Mouse (Mus musculus) thymus, adult 2 months (tissue): Measurements from ENCODE around the gene Coq10a.
A peak's percentile ranks its signal among the peaks of the same experiment; 100 is the strongest.

Experiments used
- CTCF ChIP-seq: fragments of 200-500 bp; IDR thresholded peaks from 2 replicates; pipeline ENCODE4 v1.5.1; 2012; ENCODE audit warnings: mild to moderate bottlenecking, control low read depth, low read length, moderate library complexity, borderline replicate concordance; ENCODE audit not compliant: control insufficient read depth, poor library complexity, insufficient read depth; ENCODE audit errors: extremely low read depth
- POLR2A ChIP-seq: fragments of 200-500 bp; IDR thresholded peaks from 2 replicates; pipeline ENCODE4 v1.6.1; 2012; ENCODE audit warnings: mild to moderate bottlenecking, low read length, control low read depth, moderate library complexity; ENCODE audit not compliant: control insufficient read depth, poor library complexity, insufficient read depth; ENCODE audit errors: extremely low read depth

GRCm38 (mm10) chr10:128337306-128338181 is 31.3 kb downstream of the Coq10a start, which contains the start of gene Cs:
- peak; percentile 59; the same call in 1 of the 2 replicates for TF ChIP-seq CTCF
- 0 out of 2 replicates have a peak, but pooled peaks have one; percentile 30 for TF ChIP-seq POLR2A
